Mouse (Mus musculus): Measurements from ENCODE around the gene Snx29. TPM values are rescaled to one million over a fixed set of nuclear protein-coding genes. Genes with fewer than 3 reads are reported as not detected.
A peak's percentile ranks its signal among the peaks of the same experiment; 100 is the strongest.

Gene Snx29
- polyA plus RNA-seq, 1 experiment from 2014 or later = 8.2 TPM

GRCm38 (mm10) chr16:11579676-11580098 is 257.0 kb downstream of the Snx29 start:
- Histone ChIP-seq H3K4me3 (ENCODE audit: low read length) (no peak overlapping the region), H3K36me3 (ENCODE audit: control insufficient read depth, insufficient read depth) (no peaks in the 10 kb centered on the region), H3K4me1 (ENCODE audit: control insufficient read depth, insufficient read depth, low read length) (peaks cover 24% of the 10 kb centered on the region), H3K27me3 (ENCODE audit: control insufficient read depth, insufficient read depth, low read length) (no peaks in the 10 kb centered on the region), H3K4me2 (ENCODE audit: low read depth, low read length) (peak overlapping the region; percentile 20), H3K9me3 (replicated peaks; ENCODE audit: control insufficient read depth, low read length) (no peaks in the 10 kb centered on the region), H3K27ac (ENCODE audit: low read length) (peak overlapping the region; percentile 67), H3K9ac (ENCODE audit: low read length) (peak overlapping the region; percentile 35)
- peak; percentile 67 for ATAC-seq (replicated peaks; ENCODE audit: extremely low read depth, insufficient read depth, low FRiP score)
- 30% methylated on average over 4 of the region's 4 CpGs for WGBS

DNA sequence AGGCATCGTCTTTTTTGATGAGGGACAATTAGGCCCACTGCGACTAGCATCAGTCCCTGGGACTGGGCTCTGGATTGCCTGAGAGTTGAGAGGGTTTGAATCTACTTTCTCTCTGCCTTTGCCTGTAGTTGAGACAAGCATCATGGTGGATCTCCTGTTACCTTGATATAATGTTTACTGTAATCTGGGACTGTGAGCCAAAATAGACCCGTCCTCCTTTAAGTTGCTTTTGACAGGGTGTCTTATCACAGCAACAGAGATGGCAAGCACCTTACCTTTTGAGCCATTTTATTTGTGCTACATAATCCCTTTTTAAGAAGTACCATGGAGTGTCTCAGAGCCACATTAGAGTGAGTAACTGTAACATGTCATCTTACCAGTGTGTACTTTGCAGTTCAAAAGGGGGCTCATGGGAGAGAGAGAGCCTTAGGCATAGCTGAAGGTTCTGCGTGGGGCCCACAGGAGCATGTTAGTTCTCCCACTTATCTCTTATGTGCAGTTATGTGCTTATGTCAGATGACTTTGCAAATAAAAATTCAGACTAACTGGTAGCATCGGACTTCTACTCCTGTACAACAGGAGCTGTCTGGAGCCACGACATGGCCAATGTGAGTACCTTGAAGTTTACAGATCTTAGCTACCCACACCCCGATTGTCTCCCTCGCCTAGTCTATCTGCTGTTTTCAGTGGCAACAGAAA is 261.4 kb downstream of the Snx29 start:
- Histone ChIP-seq H3K27ac (ENCODE audit: low read length) (no peak overlapping the region), H3K4me2 (ENCODE audit: low read depth, low read length) (no peak overlapping the region), H3K27me3 (ENCODE audit: control insufficient read depth, insufficient read depth, low read length) (no peaks in the 10 kb centered on the region), H3K9me3 (replicated peaks; ENCODE audit: control insufficient read depth, low read length) (no peaks in the 10 kb centered on the region), H3K4me1 (ENCODE audit: control insufficient read depth, insufficient read depth, low read length) (peaks cover 27% of the 10 kb centered on the region), H3K4me3 (ENCODE audit: low read length) (no peak overlapping the region), H3K9ac (ENCODE audit: low read length) (no peak overlapping the region), H3K36me3 (ENCODE audit: control insufficient read depth, insufficient read depth) (no peaks in the 10 kb centered on the region)
- ATAC-seq (replicated peaks; ENCODE audit: extremely low read depth, insufficient read depth, low FRiP score) = no peak
- 80% methylated on average over 8 of the region's 8 CpGs for WGBS

GRCm38 (mm10) chr16:11588689-11589088 is 266.0 kb downstream of the Snx29 start:
- no peak overlapping the region; the same call in 1 of the 2 replicates for H3K27ac ChIP-seq (ENCODE audit: low read length)
- H3K4me2 ChIP-seq (ENCODE audit: low read depth, low read length) = no peak overlapping the region
- no peaks in the 10 kb centered on the region for H3K27me3 ChIP-seq (ENCODE audit: control insufficient read depth, insufficient read depth, low read length)
- no peak for ATAC-seq (replicated peaks; ENCODE audit: extremely low read depth, insufficient read depth, low FRiP score)
- H3K9ac ChIP-seq (ENCODE audit: low read length) = no peak overlapping the region
- no peaks in the 10 kb centered on the region for H3K9me3 ChIP-seq (replicated peaks; ENCODE audit: control insufficient read depth, low read length)
- no peak overlapping the region for H3K4me3 ChIP-seq (ENCODE audit: low read length)
- H3K4me1 ChIP-seq (ENCODE audit: control insufficient read depth, insufficient read depth, low read length) = peaks cover 16% of the 10 kb centered on the region
- no peaks in the 10 kb centered on the region for H3K36me3 ChIP-seq (ENCODE audit: control insufficient read depth, insufficient read depth)

DNA sequence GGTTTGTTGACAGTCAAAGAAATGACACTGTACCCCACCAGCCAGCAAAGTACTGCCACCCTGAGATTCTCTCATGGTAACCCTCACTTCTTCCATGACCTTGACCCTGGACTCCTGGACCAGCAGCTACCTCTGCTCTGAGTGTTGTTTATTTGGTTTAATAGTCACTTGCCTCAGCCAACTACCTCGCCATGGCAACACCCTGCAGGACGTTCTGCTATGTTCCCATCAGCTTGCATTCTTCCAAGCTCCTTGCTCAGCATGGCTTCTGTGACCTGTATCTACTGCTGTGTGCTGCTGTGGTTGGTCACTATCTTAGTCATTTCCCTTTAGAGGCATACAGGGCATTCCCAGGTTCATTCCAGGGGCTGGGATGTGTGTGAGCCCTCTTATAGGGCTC is 266.6 kb downstream of the Snx29 start:
- Histone ChIP-seq H3K4me2 (ENCODE audit: low read depth, low read length) (no peak overlapping the region), H3K27ac (ENCODE audit: low read length) (peak overlapping the region; percentile 83), H3K36me3 (ENCODE audit: control insufficient read depth, insufficient read depth) (no peaks in the 10 kb centered on the region), H3K4me3 (ENCODE audit: low read length) (no peak overlapping the region), H3K9me3 (replicated peaks; ENCODE audit: control insufficient read depth, low read length) (no peaks in the 10 kb centered on the region), H3K9ac (ENCODE audit: low read length) (no peak overlapping the region), H3K27me3 (ENCODE audit: control insufficient read depth, insufficient read depth, low read length) (no peaks in the 10 kb centered on the region), H3K4me1 (ENCODE audit: control insufficient read depth, insufficient read depth, low read length) (peaks cover 16% of the 10 kb centered on the region)
- ATAC-seq (replicated peaks; ENCODE audit: extremely low read depth, insufficient read depth, low FRiP score) = no peak
- WGBS = 38% methylated on average over 2 of the region's 2 CpGs

DNA sequence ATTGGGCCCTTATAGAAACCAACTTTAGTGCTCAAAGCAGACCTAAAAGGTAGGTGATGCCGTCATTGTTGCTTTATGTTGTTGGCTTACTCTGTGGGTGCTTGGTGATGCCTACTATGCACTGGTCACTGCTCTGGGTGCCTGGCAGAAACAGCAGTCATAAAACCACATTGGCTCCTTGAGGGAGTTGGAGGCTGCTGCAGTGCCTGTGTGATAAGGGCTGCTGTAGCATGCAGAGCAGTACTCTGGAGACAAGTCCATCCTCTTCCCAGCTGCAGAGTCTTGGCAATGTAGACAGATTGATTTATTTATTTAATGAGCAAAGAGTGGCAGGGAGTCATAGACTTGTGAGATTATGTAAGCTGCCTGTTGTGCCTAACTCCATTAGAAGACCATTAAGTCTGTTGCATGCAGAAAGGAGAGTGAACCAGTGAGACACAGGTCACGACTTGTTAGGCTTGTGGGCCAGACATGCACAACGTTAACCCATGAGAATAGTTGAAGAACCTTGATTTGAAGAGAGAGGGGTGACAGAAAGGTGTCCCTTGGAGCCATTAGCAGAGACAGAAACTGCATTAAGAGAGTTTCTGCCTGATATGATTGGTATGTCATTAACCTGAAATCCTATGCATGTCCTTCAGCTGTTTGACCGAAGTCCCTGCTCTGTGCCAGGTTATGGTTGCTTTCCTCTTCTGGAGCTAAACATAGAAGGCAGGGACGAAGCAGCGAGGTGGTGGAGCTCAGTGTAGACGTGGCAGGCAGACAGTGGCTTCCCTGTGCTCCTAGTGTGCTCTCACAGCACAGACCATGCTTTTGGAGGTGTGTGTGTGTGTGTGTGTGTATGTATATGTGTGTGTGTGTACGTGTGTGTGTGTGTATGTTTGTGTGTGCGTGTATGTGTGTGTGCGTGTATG is 267.3 kb downstream of the Snx29 start:
- 64% methylated on average over 10 of the region's 10 CpGs for WGBS
- Histone ChIP-seq H3K27ac (ENCODE audit: low read length) (peak overlapping the region; percentile 83), H3K27me3 (ENCODE audit: control insufficient read depth, insufficient read depth, low read length) (no peaks in the 10 kb centered on the region), H3K9ac (ENCODE audit: low read length) (no peak overlapping the region; the same call in 1 of the 2 replicates), H3K36me3 (ENCODE audit: control insufficient read depth, insufficient read depth) (no peaks in the 10 kb centered on the region), H3K9me3 (replicated peaks; ENCODE audit: control insufficient read depth, low read length) (no peaks in the 10 kb centered on the region), H3K4me3 (ENCODE audit: low read length) (no peak overlapping the region), H3K4me1 (ENCODE audit: control insufficient read depth, insufficient read depth, low read length) (peaks cover 16% of the 10 kb centered on the region), H3K4me2 (ENCODE audit: low read depth, low read length) (no peak overlapping the region)
- peak; percentile 73; the same call in 1 of the 2 replicates for ATAC-seq (replicated peaks; ENCODE audit: extremely low read depth, insufficient read depth, low FRiP score)

GRCm38 (mm10) chr16:11596599-11596998 is 273.9 kb downstream of the Snx29 start:
- peaks cover 5% of the 10 kb centered on the region for H3K4me1 ChIP-seq (ENCODE audit: control insufficient read depth, insufficient read depth, low read length)
- no peak overlapping the region for H3K4me2 ChIP-seq (ENCODE audit: low read depth, low read length)
- H3K27ac ChIP-seq (ENCODE audit: low read length) = no peak overlapping the region
- 84% methylated on average over 3 of the region's 3 CpGs for WGBS
- no peak for ATAC-seq (replicated peaks; ENCODE audit: extremely low read depth, insufficient read depth, low FRiP score)
- H3K9me3 ChIP-seq (replicated peaks; ENCODE audit: control insufficient read depth, low read length) = no peaks in the 10 kb centered on the region
- H3K9ac ChIP-seq (ENCODE audit: low read length) = no peak overlapping the region
- H3K36me3 ChIP-seq (ENCODE audit: control insufficient read depth, insufficient read depth) = no peaks in the 10 kb centered on the region
- no peak overlapping the region for H3K4me3 ChIP-seq (ENCODE audit: low read length)
- no peaks in the 10 kb centered on the region for H3K27me3 ChIP-seq (ENCODE audit: control insufficient read depth, insufficient read depth, low read length)

- no peaks in the 10 kb centered on the region for H3K27me3 ChIP-seq (ENCODE audit: control insufficient read depth, insufficient read depth, low read length)
- WGBS = 41% methylated on average over 7 of the region's 7 CpGs
- H3K36me3 ChIP-seq (ENCODE audit: control insufficient read depth, insufficient read depth) = no peaks in the 10 kb centered on the region
- no peak overlapping the region for H3K4me2 ChIP-seq (ENCODE audit: low read depth, low read length)
- no peak for ATAC-seq (replicated peaks; ENCODE audit: extremely low read depth, insufficient read depth, low FRiP score)
- no peak overlapping the region for H3K4me3 ChIP-seq (ENCODE audit: low read length)
- H3K9me3 ChIP-seq (replicated peaks; ENCODE audit: control insufficient read depth, low read length) = no peaks in the 10 kb centered on the region
- no peak overlapping the region for H3K27ac ChIP-seq (ENCODE audit: low read length)
- no peak overlapping the region for H3K9ac ChIP-seq (ENCODE audit: low read length)
- H3K4me1 ChIP-seq (ENCODE audit: control insufficient read depth, insufficient read depth, low read length) = peaks cover 5% of the 10 kb centered on the region
Observed at GRCm38 (mm10) chr16:11597769-11598168, 275.1 kb downstream of the Snx29 start.

GRCm38 (mm10) chr16:11599523-11599922 is 276.8 kb downstream of the Snx29 start:
- peaks cover 5% of the 10 kb centered on the region for H3K4me1 ChIP-seq (ENCODE audit: control insufficient read depth, insufficient read depth, low read length)
- H3K9ac ChIP-seq (ENCODE audit: low read length) = no peak overlapping the region
- H3K4me2 ChIP-seq (ENCODE audit: low read depth, low read length) = no peak overlapping the region
- no peaks in the 10 kb centered on the region for H3K9me3 ChIP-seq (replicated peaks; ENCODE audit: control insufficient read depth, low read length)
- WGBS = 69% methylated on average over 3 of the region's 3 CpGs
- no peak overlapping the region for H3K27ac ChIP-seq (ENCODE audit: low read length)
- no peaks in the 10 kb centered on the region for H3K27me3 ChIP-seq (ENCODE audit: control insufficient read depth, insufficient read depth, low read length)
- no peak overlapping the region for H3K4me3 ChIP-seq (ENCODE audit: low read length)
- H3K36me3 ChIP-seq (ENCODE audit: control insufficient read depth, insufficient read depth) = no peaks in the 10 kb centered on the region
- ATAC-seq (replicated peaks; ENCODE audit: extremely low read depth, insufficient read depth, low FRiP score) = no peak
